Mouse (Mus musculus) midbrain, embryonic 11.5 days (tissue): ENCODE measurements around the gene Gtf2a1. TPM values are rescaled to one million over a fixed set of nuclear protein-coding genes. Genes with fewer than 3 reads are reported as not detected.

Experiments used
- ATAC-seq: fragments of 200-750 bp; cut with Nextera tagmentation; 2 replicates; pipeline ENCODE4 v1.8.0; 2017; ENCODE audit warnings: moderate TSS enrichment, moderate library complexity; ENCODE audit not compliant: low FRiP score
- DNase-seq: peaks from one replicate; pipeline ENCODE4 v3.0.0; 2015; ENCODE audit warnings: low spot score; ENCODE audit errors: missing footprints
- H3K27ac ChIP-seq: fragments of 300-500 bp; sonication (generic); 2 replicates; pipeline ENCODE4 v1.5.1; 2014; ENCODE audit warnings: low read depth, low read length
- H3K27me3 ChIP-seq: fragments of 300-500 bp; sonication (generic); 2 replicates; pipeline ENCODE4 v1.6.1; 2014; ENCODE audit warnings: mild to moderate bottlenecking, low read length, moderate library complexity, mixed read lengths; ENCODE audit not compliant: control insufficient read depth, insufficient read depth
- H3K36me3 ChIP-seq: fragments of 300-500 bp; sonication (generic); 2 replicates; pipeline ENCODE4 v1.6.1; 2014; ENCODE audit warnings: mild to moderate bottlenecking, low read length, moderate library complexity, mixed read lengths; ENCODE audit not compliant: control insufficient read depth, insufficient read depth
- H3K4me1 ChIP-seq: fragments of 300-500 bp; sonication (generic); 2 replicates; pipeline ENCODE4 v1.6.1; 2014; ENCODE audit warnings: low read length; ENCODE audit not compliant: control insufficient read depth, insufficient read depth
- H3K4me2 ChIP-seq: fragments of 300-500 bp; sonication (generic); 2 replicates; pipeline ENCODE4 v1.6.1; 2014; ENCODE audit warnings: mild to moderate bottlenecking, moderate library complexity
- H3K4me3 ChIP-seq: fragments of 300-500 bp; sonication (generic); 2 replicates; pipeline ENCODE4 v1.5.1; 2014; ENCODE audit warnings: low read depth, low read length
- H3K9ac ChIP-seq: fragments of 300-500 bp; sonication (generic); 2 replicates; pipeline ENCODE4 v1.6.1; 2014; ENCODE audit warnings: low read length
- H3K9me3 ChIP-seq: fragments of 300-500 bp; sonication (generic); 2 replicates; pipeline ENCODE4 v1.6.1; 2016; ENCODE audit warnings: low read length; ENCODE audit not compliant: control insufficient read depth
- WGBS: fragments of 180-500 bp; shearing (Covaris S2); extraction: QIAGEN DNeasy Blood & Tissue Kit; methylation state at CpG from one replicate; pipeline ENCODE4 v1.1.7; 2014; 5-methylcytosine and 5-hydroxymethylcytosine counted together
- polyA plus RNA-seq: library from polyadenylated mRNA; unstranded; fragments of >200 nt; fragmentation: Nextera tagmentation; extraction: Ambion mirVana; gene quantifications from 2 replicates; pipeline ENCODE4 v1.2.1, GENCODE M21; 2014

Gtf2a1 gene
- polyA plus RNA-seq = 58.2 and 61.1 TPM in 2 replicates

DNA sequence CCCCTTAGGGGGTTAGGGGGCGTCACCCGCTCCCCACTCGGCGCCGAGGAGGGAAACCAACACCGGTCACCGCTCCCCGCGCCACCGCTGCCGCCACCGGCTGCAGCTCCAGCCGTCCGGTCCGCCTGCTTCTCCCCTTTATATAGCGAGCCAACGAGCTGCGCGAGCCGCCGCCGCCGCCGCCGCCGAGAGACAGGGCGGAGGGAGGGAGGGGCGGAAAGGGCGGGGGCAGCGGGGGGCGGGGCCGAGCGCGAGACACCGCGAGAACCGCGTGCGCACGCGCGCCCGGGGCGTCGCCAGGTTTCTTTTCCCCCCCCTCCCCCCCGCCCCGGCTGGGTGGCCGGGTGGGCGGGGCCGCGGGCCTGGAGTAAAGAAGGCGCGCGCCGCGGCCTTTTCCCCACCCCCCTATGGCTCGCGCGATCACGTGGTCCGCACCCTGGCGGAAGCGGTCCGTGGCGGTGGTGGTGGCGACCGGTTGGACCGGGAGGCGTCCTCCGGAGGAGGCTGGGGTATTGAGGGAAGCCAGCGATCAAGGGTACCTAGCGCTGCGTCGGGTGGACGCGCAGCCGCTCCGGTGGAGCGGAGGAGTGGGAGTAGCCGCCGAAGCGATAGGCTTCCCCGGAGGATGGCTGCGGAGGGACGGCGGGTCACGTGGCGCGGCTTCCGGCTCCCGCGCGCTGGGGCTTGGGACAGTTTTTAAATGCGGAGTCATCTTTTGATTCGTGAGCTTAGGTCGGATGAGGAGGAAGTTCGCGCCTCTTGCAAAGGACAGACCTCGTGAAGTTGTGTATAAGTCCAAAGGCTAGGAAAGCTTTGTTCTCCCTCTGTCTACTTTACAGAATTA, at the start of gene Gtf2a1:
Gene Gtf2a1 (minus strand): TSS at position 641 of the 844 bp plus-strand sequence.
- Histone ChIP-seq H3K4me2 (peak within 1 kb of the TSS; percentile 72), H3K36me3 (peaks cover 3% of the 10 kb centered on the region), H3K9me3 (no peaks in the 10 kb centered on the region; the same call in 1 of the 2 replicates), H3K4me3 (peak within 1 kb of the TSS; percentile 97), H3K27me3 (no peaks in the 10 kb centered on the region), H3K4me1 (peaks cover 14% of the 10 kb centered on the region), H3K27ac (peak within 1 kb of the TSS; percentile 99), H3K9ac (peak within 1 kb of the TSS; percentile 100)
- DNase-seq (peak; percentile 99), ATAC-seq (peak; percentile 89)
- under 1% methylated on average over 66 of the region's 99 CpGs for WGBS

DNA sequence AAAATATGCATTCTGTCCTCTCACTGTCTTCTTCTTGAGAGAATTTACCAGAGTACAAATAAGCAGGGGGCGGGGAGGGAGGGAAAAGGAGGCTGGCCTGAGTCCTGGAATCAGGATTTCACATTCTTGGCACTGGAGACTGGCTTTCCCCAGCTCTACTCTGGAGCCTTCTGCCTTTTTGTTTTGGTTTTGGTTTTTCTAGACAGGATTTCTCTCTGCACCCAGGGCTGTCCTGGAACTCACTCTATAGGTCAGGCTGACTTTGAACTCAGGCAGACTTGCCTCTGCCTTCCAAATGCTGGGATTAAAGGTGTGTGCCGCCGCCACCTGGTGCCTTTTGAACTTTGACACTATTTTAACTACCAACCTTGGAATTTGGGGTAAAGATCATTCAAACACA, 48.1 kb upstream of the Gtf2a1 start:
- Histone ChIP-seq H3K9me3 (no peaks in the 10 kb centered on the region; the same call in 1 of the 2 replicates), H3K27ac (no peak overlapping the region), H3K9ac (no peak overlapping the region), H3K36me3 (no peaks in the 10 kb centered on the region), H3K27me3 (no peaks in the 10 kb centered on the region), H3K4me3 (no peak overlapping the region), H3K4me2 (no peak overlapping the region), H3K4me1 (peaks cover 15% of the 10 kb centered on the region)
- ATAC-seq (no peak), DNase-seq (no peak)
- WGBS = 93% methylated on average over 3 of the region's 3 CpGs

DNA sequence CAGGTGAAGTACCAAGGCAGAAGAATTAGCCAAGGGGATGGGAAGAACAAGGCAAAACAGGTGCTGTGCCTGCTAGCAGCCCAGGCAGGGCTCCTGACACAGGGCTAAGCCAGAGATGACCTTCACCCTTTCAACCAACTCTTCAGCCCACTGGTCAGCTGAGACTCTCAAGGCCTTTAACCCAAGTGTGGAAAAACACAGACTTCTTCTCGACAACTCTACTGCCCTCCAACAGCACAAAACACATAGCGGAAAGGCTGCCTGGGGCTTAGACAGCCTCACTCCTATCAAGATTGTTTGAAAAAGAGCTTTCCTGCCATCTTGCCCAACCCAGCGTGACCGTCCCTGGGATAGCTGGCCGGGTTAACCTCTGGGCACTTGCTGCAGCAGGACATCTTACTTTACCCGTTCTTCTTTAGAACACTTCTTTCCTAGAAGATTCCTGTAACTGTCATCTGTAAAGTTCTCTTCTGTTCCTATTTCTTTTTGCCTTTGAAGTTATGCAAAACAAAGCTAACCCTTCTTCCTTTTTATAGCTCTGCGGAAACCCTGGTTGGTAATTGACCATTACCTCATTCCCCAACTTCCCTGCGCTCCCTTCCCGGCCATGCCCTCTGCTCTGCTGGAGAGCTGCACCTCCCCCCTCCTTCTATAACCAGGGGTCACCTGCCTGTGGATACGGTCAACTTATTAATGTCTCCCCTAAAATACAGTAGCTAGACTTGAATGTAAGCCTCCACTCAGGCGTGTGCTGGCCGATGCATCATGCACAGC, 47.0 kb upstream of the Gtf2a1 start:
- H3K4me3 ChIP-seq = no peak overlapping the region
- H3K4me2 ChIP-seq = no peak overlapping the region
- H3K36me3 ChIP-seq = no peaks in the 10 kb centered on the region
- ATAC-seq = no peak
- peaks cover 12% of the 10 kb centered on the region for H3K4me1 ChIP-seq
- H3K27ac ChIP-seq = no peak overlapping the region
- no peak for DNase-seq
- no peak overlapping the region for H3K9ac ChIP-seq
- no peaks in the 10 kb centered on the region for H3K27me3 ChIP-seq
- 79% methylated on average over 12 of the region's 12 CpGs for WGBS
- H3K9me3 ChIP-seq = no peaks in the 10 kb centered on the region; the same call in 1 of the 2 replicates

- H3K4me1 ChIP-seq = no peaks in the 10 kb centered on the region
- DNase-seq (no peak), ATAC-seq (no peak)
- no peak overlapping the region for H3K4me3 ChIP-seq
- H3K27me3 ChIP-seq = no peaks in the 10 kb centered on the region
- 84% methylated on average over 5 of the region's 5 CpGs for WGBS
- H3K9me3 ChIP-seq = no peaks in the 10 kb centered on the region
- H3K9ac ChIP-seq = no peak overlapping the region
- no peak overlapping the region for H3K4me2 ChIP-seq
- no peak overlapping the region for H3K27ac ChIP-seq
- H3K36me3 ChIP-seq = no peaks in the 10 kb centered on the region
Observed at GRCm38 (mm10) chr12:91626482-91626881, 36.2 kb upstream of the Gtf2a1 start.

DNA sequence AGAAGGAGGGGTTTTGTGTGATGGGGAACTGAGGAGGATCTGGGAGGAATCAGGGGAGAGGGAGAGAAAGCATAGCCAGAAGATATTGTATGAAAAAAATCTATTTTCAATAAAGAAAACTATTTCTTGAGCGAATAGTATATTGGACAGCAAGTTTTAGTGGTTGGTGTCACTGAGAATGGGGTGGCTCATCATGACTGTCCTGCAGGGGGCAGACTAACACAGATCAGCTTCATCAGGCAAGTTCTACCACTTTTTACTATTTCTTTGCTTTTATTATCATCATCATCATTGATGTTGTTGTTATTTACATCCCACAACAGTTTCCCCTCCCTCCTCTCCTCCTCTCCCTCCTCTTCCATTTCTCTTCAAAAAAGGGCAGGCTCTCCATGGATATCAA, 34.7 kb upstream of the Gtf2a1 start:
- DNase-seq = no peak

DNA sequence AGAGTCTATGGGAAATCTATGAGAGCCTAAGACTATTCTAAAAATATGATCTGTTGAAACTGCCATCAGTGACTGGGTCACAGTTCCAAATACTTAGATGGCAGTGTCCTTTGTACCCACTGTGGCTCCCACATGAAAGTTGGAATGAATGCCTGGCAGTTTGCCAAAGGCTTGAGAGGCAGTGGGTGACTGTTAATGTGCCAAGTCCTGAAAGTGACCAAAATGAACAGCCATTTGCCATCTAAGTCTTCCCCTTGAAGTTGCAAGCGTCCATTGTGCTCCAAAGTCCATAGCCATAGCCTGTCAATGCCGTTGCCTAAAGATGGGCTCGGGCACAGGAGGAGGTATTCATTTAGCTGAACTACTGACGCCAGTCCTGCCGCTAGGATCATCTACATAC, 19.1 kb upstream of the Gtf2a1 start:
- H3K4me1 ChIP-seq = no peaks in the 10 kb centered on the region
- H3K9me3 ChIP-seq = no peaks in the 10 kb centered on the region
- DNase-seq = no peak
- H3K9ac ChIP-seq = no peak overlapping the region
- H3K4me2 ChIP-seq = no peak overlapping the region
- H3K27me3 ChIP-seq = no peaks in the 10 kb centered on the region
- no peaks in the 10 kb centered on the region for H3K36me3 ChIP-seq
- H3K27ac ChIP-seq = no peak overlapping the region
- H3K4me3 ChIP-seq = no peak overlapping the region
- ATAC-seq = no peak
- 82% methylated on average over 5 of the region's 5 CpGs for WGBS

More for the DNA sequence above, 34.7 kb upstream of the Gtf2a1 start:
- Histone ChIP-seq H3K9me3 (no peaks in the 10 kb centered on the region), H3K4me1 (no peaks in the 10 kb centered on the region), H3K27ac (no peak overlapping the region), H3K4me3 (no peak overlapping the region), H3K36me3 (no peaks in the 10 kb centered on the region), H3K4me2 (no peak overlapping the region), H3K9ac (no peak overlapping the region), H3K27me3 (no peaks in the 10 kb centered on the region)
- no peak for ATAC-seq
- WGBS = 71% methylated on average over 1 of the region's 1 CpGs

- Histone ChIP-seq H3K4me1 (no peaks in the 10 kb centered on the region), H3K4me3 (no peak overlapping the region), H3K27me3 (no peaks in the 10 kb centered on the region), H3K9me3 (no peaks in the 10 kb centered on the region), H3K9ac (no peak overlapping the region), H3K27ac (no peak overlapping the region), H3K36me3 (no peaks in the 10 kb centered on the region), H3K4me2 (no peak overlapping the region)
- 34% methylated on average over 7 of the region's 7 CpGs for WGBS
- no peak for ATAC-seq
- no peak for DNase-seq
Observed at GRCm38 (mm10) chr12:91607678-91608077, 17.4 kb upstream of the Gtf2a1 start.

GRCm38 (mm10) chr12:91606651-91607050, 16.4 kb upstream of the Gtf2a1 start:
- 93% methylated on average over 13 of the region's 13 CpGs for WGBS
- no peak overlapping the region for H3K4me3 ChIP-seq
- no peak for DNase-seq
- no peaks in the 10 kb centered on the region for H3K9me3 ChIP-seq
- H3K4me1 ChIP-seq = no peaks in the 10 kb centered on the region
- H3K27me3 ChIP-seq = no peaks in the 10 kb centered on the region
- no peak for ATAC-seq
- H3K36me3 ChIP-seq = no peaks in the 10 kb centered on the region
- H3K27ac ChIP-seq = no peak overlapping the region
- no peak overlapping the region for H3K4me2 ChIP-seq
- no peak overlapping the region for H3K9ac ChIP-seq

DNA sequence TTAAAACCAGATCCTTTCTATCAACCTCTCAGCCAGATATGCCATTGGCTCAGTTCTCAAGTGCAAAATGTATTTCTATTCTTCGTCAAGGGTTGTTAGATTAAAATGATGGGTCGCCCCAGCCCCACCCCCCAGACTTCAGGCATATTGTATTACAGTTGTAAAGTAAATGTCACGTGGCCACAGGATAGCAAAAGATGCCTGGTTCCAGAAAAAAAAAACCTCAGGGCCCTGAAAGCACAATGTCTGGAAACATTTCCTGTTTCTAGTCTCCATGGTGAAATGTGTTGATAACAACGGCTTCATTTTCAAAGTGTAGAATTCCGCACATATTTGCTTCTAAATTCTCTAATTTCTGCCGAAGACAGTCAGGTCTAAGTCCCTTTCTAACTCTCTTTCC, 14.3 kb upstream of the Gtf2a1 start:
- no peak overlapping the region for H3K9ac ChIP-seq
- H3K4me3 ChIP-seq = no peak overlapping the region
- H3K36me3 ChIP-seq = no peaks in the 10 kb centered on the region
- no peaks in the 10 kb centered on the region for H3K9me3 ChIP-seq
- ATAC-seq (no peak), DNase-seq (no peak)
- WGBS = 77% methylated on average over 6 of the region's 6 CpGs
- H3K4me2 ChIP-seq = no peak overlapping the region
- no peaks in the 10 kb centered on the region for H3K27me3 ChIP-seq
- no peaks in the 10 kb centered on the region for H3K4me1 ChIP-seq
- no peak overlapping the region for H3K27ac ChIP-seq
